Mouse (Mus musculus): ENCODE data around the gene Ccdc115. TPM values are rescaled to one million over a fixed set of nuclear protein-coding genes. Genes with fewer than 3 reads are reported as not detected.
A peak's percentile ranks its signal among the peaks of the same experiment; 100 is the strongest.

Ccdc115 gene
- polyA plus RNA-seq (2015; fragmentation: Nextera tagmentation; extraction: Ambion mirVana), result 70.6 and 71.2 TPM in 2 replicates

DNA sequence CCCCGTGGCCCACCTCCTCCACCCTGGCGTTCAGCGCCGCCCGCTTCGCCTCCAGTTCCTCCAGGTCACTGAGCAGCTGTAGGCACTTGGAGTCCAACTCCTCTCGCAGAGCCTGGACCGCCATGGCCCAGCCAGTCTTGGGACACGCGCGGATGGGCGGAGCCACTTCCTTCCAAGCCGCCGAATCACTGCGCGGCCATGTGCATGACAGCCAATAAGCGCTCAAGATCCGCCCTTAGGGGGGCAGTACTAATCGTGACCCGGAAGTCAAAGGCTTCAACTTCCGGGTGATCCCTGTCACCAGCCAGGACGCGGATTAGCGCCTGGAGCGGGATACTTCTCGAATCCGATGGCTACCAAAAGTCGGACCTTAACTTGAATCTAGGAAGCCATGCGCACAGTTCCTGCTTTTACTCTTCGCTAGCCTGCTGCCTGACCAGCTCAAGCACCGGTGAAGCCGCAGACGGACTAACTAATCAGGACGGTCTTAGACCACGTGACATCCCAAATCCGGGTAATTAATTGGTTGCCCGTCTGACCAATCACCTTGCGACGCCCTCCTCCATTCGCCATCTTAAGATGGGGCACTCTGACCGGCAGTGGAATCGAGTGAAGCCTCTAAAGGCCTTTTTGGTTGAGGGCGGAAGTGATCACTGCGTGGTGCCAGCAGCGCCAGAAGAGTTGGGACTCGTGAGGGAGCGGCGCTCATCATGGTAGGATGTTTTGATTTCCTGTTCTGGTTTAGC, at the start of gene Ccdc115, which contains the start of gene Imp4:
Ccdc115 (minus strand) TSS at position 458 of the 746 bp plus-strand sequence.
Imp4 (plus strand) TSS at position 637 of the 746 bp plus-strand sequence.
- Histone ChIP-seq H3K36me3 (replicated peaks) (peaks cover 19% of the 10 kb centered on the region), H3K9me3 (no peaks in the 10 kb centered on the region), H3K4me3 (peak within 1 kb of the TSS; percentile 76), H3K4me2 (peak within 1 kb of the TSS; percentile 78), H3K27ac (peak within 1 kb of the TSS; percentile 76), H3K4me1 (peaks cover 29% of the 10 kb centered on the region), H3K9ac (peak within 1 kb of the TSS; percentile 57), H3K27me3 (replicated peaks) (no peaks in the 10 kb centered on the region)
- under 1% methylated on average over 48 of the region's 48 CpGs for WGBS
- peak; percentile 96 for ATAC-seq (replicated peaks)

DNA sequence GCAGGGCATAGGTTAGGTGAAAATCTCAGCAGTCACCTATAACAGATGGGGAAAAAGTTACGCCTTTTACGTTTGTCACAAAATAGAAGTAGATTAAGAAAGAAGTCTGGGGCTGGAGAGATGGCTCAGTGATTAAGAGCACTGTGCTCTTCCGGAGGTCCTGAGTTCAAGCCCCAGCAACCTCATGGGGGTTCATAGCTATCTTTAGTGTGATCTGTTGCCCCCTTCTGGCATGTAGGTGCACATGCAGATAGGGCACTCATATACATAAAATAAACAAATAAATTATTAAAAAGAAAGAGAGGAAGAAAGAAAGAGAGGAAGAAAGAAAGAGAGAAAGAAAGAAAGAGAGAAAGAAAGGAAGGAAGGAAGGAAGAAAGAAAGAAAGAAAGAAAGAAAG, 47.9 kb upstream of the Ccdc115 start:
- Histone ChIP-seq H3K27ac (no peak overlapping the region), H3K4me3 (no peak overlapping the region), H3K36me3 (replicated peaks) (no peaks in the 10 kb centered on the region), H3K27me3 (replicated peaks) (no peaks in the 10 kb centered on the region), H3K4me2 (no peak overlapping the region), H3K9me3 (no peaks in the 10 kb centered on the region), H3K9ac (no peak overlapping the region), H3K4me1 (0 out of 2 replicates have a peak, but pooled peaks cover 5% of the 10 kb centered on the region)
- no peak for ATAC-seq (replicated peaks)
- WGBS, result 94% methylated on average over 3 of the region's 3 CpGs

DNA sequence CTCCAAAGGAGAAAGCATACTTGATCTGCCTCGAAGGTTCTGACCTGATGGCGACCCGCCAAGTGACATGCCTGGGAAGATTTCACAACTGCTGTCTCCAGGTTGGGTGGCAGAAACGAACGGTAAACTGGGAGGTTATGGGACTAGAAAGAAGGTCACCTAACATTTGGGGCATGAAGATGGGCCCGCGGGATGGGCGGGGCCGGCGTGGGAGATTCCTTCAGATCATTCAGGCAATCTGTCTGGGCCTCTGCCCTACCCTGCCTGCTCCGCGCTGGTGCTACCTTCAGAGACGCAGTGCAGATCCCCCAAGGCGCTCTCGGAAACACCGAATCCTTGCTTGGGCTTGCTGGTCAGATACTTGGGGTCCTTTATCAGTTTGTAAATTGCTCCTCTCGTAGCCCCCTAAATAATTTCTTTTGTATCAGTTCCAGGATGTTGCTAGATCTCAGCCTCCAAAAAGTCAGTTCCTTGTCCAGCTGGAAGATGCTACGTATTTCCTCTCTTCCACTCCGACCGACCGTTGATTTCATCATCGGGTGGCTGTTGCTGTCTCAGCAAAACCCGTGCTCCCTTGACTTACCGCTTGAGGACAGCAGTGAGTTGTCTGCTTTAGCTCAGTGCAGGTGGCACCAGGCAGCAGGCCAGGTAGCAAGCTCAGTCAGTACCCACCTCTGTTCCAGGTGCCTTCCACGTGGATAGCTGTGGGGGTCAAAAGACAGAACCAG, 46.2 kb upstream of the Ccdc115 start:
- H3K9me3 ChIP-seq, result no peaks in the 10 kb centered on the region
- peak; percentile 91 for ATAC-seq (replicated peaks)
- peak overlapping the region; percentile 29 for H3K4me3 ChIP-seq
- H3K27ac ChIP-seq, result no peak overlapping the region
- no peaks in the 10 kb centered on the region for H3K27me3 ChIP-seq (replicated peaks)
- H3K4me2 ChIP-seq, result peak overlapping the region; percentile 53
- peak overlapping the region; percentile 11; the same call in 1 of the 2 replicates for H3K9ac ChIP-seq
- 0 out of 2 replicates have a peak, but pooled peaks cover 5% of the 10 kb centered on the region for H3K4me1 ChIP-seq
- no peaks in the 10 kb centered on the region for H3K36me3 ChIP-seq (replicated peaks)
- WGBS, result 9% methylated on average over 25 of the region's 25 CpGs

DNA sequence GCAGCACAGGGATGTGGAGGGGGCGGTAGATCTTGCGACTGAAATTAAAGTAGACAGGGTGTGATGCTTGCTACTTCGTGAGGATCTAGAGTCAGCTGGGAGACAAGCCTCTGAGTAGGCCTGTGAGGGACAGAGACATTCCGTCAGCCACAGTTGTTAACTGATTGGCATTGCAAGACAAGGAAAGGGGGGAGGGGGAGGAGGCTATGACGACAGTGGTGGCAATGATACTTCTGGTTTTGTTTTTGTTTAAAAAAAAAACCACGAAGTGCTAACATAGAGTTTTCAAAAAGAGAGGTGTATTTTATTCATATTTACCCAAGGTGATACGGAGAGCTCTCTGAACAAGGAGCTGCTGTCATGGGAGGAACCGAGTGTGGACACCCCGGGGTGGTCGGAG, 45.0 kb upstream of the Ccdc115 start:
- 77% methylated on average over 10 of the region's 10 CpGs for WGBS
- ATAC-seq (replicated peaks), result no peak

DNA sequence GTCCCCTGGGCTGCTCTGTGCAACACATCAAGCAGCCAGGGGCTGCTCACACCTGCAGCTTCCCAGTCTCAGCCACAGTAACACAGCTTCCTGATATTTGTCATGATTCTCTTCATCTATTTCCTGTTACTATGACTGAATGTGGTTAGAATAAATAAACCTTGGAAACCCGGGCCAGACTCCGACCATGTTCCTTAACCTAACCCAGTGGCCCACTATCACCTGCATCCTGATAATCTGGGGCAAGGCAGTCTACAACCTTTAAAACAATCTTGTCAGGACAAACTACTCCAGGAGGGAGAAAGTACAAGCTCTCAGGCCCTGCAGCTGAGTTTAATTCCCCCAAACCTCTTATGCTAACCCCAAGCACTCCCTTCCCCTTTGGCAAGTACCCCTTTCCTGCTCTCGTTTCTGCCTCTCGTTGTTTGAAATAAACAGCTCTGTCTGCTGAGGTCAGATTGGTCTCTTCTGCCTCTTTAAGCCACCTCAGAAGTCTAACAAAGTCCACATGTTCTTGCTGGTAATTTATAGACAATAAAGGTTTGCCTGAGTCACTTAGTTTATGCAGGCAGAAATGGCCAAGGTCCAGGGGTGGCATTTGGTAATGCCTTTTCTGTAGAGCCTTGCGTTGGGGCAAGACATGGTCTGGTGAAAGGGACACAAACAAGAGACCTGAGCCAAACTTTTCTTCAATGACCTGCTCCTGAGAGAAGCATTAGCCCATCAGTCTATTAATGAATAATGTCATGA, 42.6 kb upstream of the Ccdc115 start:
- 0 out of 2 replicates have a peak, but pooled peaks cover 5% of the 10 kb centered on the region for H3K4me1 ChIP-seq
- ATAC-seq (replicated peaks), result no peak
- H3K27me3 ChIP-seq (replicated peaks), result no peaks in the 10 kb centered on the region
- H3K27ac ChIP-seq, result no peak overlapping the region
- H3K9me3 ChIP-seq, result no peaks in the 10 kb centered on the region
- no peak overlapping the region for H3K4me3 ChIP-seq
- H3K36me3 ChIP-seq (replicated peaks), result no peaks in the 10 kb centered on the region
- WGBS, result 79% methylated on average over 5 of the region's 5 CpGs
- H3K9ac ChIP-seq, result no peak overlapping the region
- no peak overlapping the region for H3K4me2 ChIP-seq

More for the DNA sequence above, 45.0 kb upstream of the Ccdc115 start:
- Histone ChIP-seq H3K4me1 (0 out of 2 replicates have a peak, but pooled peaks cover 5% of the 10 kb centered on the region), H3K4me3 (no peak overlapping the region), H3K27me3 (replicated peaks) (no peaks in the 10 kb centered on the region), H3K4me2 (no peak overlapping the region), H3K9me3 (no peaks in the 10 kb centered on the region), H3K27ac (no peak overlapping the region), H3K9ac (no peak overlapping the region), H3K36me3 (replicated peaks) (no peaks in the 10 kb centered on the region)

DNA sequence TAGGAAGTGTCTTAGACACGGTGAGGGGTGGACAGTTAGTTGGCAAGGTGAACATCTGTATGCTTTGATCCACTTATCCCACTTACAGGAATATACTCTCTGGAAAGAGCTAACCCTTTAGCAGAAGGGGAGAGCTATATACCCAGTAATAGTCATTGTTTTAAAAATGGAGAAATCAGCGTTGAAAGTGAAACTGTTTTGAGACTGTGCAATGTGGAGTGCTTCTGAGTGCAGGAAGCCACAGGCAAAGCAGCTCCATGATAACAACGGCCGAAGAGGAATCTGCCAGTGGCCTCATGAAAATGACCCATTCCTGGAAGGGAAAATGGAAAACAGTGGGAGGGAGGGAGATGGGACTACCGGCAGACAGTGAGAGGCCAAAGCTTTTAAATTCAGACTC, 41.3 kb upstream of the Ccdc115 start:
- Histone ChIP-seq H3K4me2 (no peak overlapping the region), H3K4me3 (no peak overlapping the region), H3K36me3 (replicated peaks) (no peaks in the 10 kb centered on the region), H3K9ac (no peak overlapping the region), H3K9me3 (no peaks in the 10 kb centered on the region), H3K4me1 (0 out of 2 replicates have a peak, but pooled peaks cover 5% of the 10 kb centered on the region), H3K27me3 (replicated peaks) (no peaks in the 10 kb centered on the region), H3K27ac (no peak overlapping the region)
- 82% methylated on average over 5 of the region's 5 CpGs for WGBS
- no peak for ATAC-seq (replicated peaks)

DNA sequence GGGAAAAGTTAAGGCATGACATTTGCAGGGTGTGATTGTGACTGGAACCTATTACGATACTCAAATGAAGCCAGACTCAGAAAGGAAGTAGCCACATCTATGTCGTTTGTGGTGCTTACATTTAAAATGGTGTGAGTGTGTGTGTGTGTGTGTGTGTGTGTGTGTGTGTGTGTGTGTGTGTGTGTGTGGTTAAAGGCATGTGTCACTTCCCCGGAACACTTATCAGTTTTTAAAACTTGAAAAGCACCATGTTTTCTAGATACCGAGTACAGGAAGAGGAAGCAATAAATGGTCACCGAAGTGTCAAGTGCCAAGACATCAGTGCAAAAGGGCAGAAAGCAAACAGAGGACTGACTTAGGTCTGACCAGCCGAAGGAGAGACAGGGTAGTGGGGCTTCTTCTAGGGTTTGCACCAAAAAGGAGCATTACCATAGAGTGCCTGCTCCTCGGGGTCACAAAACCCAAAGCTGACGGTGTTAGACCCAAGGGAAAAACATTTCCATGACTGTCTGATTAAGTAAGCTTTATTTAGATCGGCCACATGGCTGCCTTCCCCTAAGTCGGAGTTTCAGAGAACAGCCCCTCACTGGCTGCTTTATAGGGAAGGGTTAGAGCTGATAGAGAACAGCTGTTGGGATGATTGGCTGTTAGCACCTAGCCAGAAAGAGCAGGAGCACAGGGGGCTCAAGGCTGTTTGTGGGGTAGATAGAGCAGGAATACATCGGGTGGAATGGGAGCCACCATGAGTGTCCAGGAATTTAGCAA, 39.6 kb upstream of the Ccdc115 start:
- Histone ChIP-seq H3K27me3 (replicated peaks) (no peaks in the 10 kb centered on the region), H3K4me2 (no peak overlapping the region), H3K36me3 (replicated peaks) (no peaks in the 10 kb centered on the region), H3K27ac (no peak overlapping the region), H3K4me3 (no peak overlapping the region), H3K9ac (no peak overlapping the region), H3K9me3 (no peaks in the 10 kb centered on the region), H3K4me1 (no peaks in the 10 kb centered on the region)
- ATAC-seq (replicated peaks), result no peak
- WGBS, result 78% methylated on average over 11 of the region's 11 CpGs

DNA sequence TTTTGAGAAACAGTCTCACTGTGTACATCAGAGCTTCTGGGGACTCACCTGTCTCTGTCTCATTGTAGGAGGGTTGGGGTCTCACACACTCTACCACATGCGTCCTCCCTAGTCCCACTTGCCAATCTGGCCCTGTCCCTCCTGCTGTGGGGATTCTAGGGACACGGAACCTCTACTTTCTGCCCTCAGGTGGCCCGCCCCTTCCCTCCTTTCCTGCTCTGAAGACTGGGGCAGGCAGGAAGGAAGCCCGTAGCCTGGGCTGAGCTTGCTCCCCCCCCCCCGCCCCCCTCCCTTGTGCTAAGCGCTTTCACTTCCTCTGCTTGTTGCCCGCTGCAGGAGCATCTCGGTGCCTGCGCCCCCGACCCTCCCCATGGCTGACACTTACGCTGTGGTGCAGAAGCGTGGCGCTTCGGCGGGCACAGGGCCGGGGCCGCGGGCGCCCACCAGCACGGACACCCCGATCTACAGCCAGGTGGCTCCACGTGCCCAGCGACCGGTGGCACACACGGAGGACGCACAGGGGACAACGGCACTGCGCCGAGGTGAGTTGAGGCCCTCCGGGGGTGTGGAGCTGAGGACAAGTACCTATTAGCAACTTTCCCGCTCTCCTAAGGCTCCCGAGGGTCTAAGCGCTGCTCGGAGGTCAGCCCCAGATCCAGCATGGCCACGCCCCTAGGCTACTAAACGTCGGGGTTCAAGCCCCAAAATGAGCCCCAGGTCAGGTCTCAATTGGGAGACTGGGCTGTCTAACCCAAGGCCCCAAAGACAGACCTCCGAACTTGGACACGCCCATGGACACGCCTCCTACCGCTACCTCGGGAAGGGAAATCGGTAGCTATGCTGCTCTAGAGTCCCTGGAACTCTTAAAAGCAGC, 33.2 kb upstream of the Ccdc115 start:
- H3K4me1 ChIP-seq, result peaks cover 13% of the 10 kb centered on the region
- under 1% methylated on average over 42 of the region's 43 CpGs for WGBS
- peak; percentile 71 for ATAC-seq (replicated peaks)
- H3K9me3 ChIP-seq, result no peaks in the 10 kb centered on the region
- H3K4me2 ChIP-seq, result peak overlapping the region; percentile 97
- peak overlapping the region; percentile 40 for H3K9ac ChIP-seq
- no peaks in the 10 kb centered on the region for H3K36me3 ChIP-seq (replicated peaks)
- peaks cover 17% of the 10 kb centered on the region for H3K27me3 ChIP-seq (replicated peaks)
- H3K27ac ChIP-seq, result no peak overlapping the region
- H3K4me3 ChIP-seq, result peak overlapping the region; percentile 49

DNA sequence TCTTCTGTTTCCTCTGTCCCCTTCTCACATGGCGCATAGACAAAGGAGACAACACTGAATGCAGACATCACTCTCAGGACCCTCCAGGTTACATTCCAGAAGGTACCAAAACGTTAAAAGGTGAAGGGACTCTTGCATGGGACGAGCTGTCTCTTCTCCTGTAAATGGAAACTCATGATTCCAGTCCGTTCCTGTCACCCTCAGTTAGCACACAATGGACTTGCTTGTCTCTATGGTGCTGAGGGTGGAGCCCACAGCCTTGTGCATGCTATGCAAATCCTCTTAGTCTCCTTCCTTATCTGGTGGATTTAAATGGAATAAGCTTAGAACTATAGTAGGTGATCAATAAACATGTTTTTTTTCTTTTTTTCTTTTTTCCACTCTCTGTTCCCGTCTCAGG, 30.3 kb upstream of the Ccdc115 start:
- ATAC-seq (replicated peaks), result no peak
- Histone ChIP-seq H3K9me3 (no peaks in the 10 kb centered on the region), H3K4me1 (peaks cover 13% of the 10 kb centered on the region), H3K9ac (no peak overlapping the region), H3K36me3 (replicated peaks) (no peaks in the 10 kb centered on the region), H3K27ac (no peak overlapping the region), H3K4me3 (no peak overlapping the region), H3K4me2 (no peak overlapping the region), H3K27me3 (replicated peaks) (peaks cover 17% of the 10 kb centered on the region)
- WGBS, result 65% methylated on average over 5 of the region's 5 CpGs

DNA sequence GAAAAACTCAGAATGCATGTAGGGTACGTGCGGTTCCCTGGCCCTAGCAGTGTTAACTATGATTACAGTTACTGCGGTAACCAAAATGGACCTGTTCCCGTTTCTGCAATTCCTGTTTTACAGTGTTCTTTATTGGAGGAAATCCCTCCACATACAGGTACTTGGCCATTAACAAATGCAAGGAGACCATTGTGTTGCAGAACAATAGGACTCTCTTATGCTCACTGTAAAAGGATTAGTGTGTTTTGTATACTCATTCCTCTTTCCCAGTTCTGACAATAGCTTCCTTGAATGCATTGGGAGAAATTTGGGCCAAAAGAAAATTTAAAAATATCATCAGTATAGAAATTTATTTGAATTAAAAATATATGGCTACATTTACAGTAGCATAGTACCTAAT, 29.0 kb upstream of the Ccdc115 start:
- H3K27ac ChIP-seq, result no peak overlapping the region
- H3K4me3 ChIP-seq, result no peak overlapping the region
- H3K9me3 ChIP-seq, result no peaks in the 10 kb centered on the region
- H3K9ac ChIP-seq, result no peak overlapping the region
- 60% methylated on average over 4 of the region's 4 CpGs for WGBS
- peaks cover 13% of the 10 kb centered on the region for H3K4me1 ChIP-seq
- no peak for ATAC-seq (replicated peaks)
- no peak overlapping the region for H3K4me2 ChIP-seq
- H3K36me3 ChIP-seq (replicated peaks), result no peaks in the 10 kb centered on the region
- peaks cover 16% of the 10 kb centered on the region for H3K27me3 ChIP-seq (replicated peaks)

DNA sequence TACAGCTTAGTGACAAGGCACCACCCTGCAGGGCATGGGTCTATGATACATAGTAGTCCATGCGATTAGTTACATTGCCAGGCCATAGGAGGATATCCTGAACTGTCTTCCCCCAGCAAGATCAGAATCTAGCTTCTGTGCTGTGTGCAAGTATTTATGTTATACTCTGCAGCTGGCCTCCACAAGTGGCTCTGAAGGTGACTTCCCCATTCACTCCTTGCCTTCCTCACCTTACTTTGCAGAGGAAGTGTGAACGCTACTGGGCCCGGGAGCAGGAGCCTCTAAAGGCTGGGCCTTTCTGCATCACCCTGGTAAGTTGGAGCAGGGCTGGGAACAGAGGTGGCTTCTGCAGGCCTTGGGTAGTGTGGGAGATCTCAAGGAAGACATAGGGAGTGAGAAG, 28.6 kb upstream of the Ccdc115 start:
- Histone ChIP-seq H3K27me3 (replicated peaks) (peaks cover 12% of the 10 kb centered on the region), H3K4me1 (peaks cover 12% of the 10 kb centered on the region), H3K9ac (no peak overlapping the region), H3K4me2 (no peak overlapping the region), H3K4me3 (no peak overlapping the region), H3K27ac (0 out of 2 replicates have a peak overlapping the region, but pooled peaks have one; percentile 21), H3K36me3 (replicated peaks) (no peaks in the 10 kb centered on the region), H3K9me3 (no peaks in the 10 kb centered on the region)
- WGBS, result 66% methylated on average over 3 of the region's 3 CpGs
- ATAC-seq (replicated peaks), result no peak
